Mouse (Mus musculus): ENCODE measurements around the gene Col23a1. TPM values are rescaled to one million over a fixed set of nuclear protein-coding genes. Genes with fewer than 3 reads are reported as not detected.

Col23a1 gene
- 2.7 TPM for polyA plus RNA-seq (2014; fragmentation: Illumina TruSeq; extraction: RNeasy Lipid Tissue Mini Kit (QIAGEN cat#74804); ENCODE audit: low replicate concordance)

DNA sequence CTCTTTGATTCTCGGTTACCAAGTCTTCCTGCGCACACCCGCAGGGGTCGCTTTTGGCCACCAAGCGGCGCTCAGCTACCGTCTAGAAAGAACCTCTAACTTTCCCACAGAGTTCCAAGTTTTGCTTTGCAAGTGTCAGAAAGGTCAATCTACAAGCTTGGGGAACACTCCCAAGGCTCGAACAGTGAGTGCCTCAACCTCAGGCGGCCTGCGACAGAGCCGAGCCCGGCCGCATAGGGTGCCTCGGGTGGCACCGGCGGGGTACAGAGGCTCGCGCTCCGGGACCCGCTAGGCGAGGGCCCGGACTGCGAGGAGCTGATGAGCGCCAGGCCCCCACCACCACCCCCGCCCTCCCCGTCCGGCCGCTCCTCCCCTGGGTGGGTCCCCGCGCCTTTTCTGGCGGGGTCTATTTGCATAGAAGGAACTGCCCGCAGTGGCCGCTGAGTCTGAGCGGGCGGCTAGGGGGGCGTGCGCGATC is at the start of gene Col23a1:
Gene Col23a1 (plus strand): TSS at position 357 of the 478 bp plus-strand sequence.

DNA sequence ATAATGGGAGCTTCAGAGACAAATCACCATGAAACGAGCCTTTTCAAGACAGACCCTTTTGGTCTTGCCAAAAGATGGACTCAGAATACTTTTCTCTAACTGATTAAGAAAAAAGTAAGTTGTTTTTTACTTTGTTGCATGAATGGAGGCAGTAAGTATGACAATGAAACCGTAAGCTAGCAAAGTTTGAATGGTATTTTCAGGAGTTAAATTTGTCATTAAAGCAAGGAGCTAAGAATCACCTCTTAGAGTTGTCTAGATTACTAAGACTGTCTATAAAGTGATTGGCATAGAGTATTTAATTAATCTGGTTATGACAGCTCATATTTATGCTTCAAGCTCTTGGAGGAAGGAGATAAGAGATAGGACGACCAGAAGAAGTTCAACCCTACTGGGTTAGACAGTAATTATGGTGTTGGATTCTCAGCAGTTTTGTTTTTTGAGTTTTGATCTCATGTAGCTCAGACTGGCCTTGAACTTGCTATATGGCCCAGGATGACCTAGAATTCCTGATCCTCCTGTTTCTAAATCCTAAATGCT is 28.0 kb upstream of the Col23a1 start, which contains the start of gene Clk4:
Gene Clk4 (plus strand): TSS at position 51 of the 540 bp plus-strand sequence.

DNA sequence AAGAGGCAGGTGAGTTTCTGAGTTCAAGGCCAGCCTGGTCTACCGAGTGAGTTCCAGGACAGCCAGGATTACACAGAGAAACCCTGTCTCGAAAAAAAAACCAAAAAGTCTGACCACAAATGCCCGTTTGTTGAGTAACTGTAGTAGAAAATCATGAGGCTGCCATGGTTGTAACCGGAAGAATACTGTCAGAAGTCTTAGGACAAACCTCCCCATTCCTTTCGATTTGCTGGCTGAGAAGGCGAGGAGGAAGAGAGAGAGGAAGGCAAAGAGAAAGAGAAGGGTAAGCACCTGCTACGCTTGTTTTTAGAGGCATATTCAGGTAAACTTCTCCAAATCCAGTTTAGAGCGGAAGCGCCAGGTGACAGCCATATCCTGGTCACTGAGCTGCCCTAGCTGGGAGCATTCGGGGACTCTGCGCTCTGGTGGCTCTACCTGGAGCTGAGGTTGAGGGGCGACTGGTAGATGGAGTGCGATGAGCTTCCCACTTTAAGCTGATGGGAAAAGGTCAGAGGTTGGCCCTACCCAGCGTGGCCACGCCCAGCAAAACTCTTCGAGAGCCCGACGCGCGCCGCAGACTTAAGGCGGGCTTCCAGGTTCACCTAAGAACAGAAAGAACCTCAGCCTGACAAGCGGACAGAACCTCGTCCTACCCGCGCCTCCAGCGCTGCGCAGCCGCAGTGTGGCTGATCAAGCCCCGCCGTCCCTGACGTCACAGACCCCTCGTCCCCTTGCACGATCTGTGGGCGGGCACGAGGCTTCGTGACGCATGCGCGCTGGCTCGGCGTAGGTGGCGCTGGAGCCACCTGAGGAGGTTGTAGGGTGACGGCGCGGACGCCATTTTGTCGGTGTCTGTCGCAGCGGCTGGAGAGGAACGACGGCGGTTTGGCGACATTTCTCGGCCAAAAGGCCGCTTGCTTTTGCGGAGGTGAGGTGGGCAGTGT is 27.1 kb upstream of the Col23a1 start, which contains the start of gene BC049762:
Gene BC049762 (minus strand): TSS at position 705 of the 944 bp plus-strand sequence.

DNA sequence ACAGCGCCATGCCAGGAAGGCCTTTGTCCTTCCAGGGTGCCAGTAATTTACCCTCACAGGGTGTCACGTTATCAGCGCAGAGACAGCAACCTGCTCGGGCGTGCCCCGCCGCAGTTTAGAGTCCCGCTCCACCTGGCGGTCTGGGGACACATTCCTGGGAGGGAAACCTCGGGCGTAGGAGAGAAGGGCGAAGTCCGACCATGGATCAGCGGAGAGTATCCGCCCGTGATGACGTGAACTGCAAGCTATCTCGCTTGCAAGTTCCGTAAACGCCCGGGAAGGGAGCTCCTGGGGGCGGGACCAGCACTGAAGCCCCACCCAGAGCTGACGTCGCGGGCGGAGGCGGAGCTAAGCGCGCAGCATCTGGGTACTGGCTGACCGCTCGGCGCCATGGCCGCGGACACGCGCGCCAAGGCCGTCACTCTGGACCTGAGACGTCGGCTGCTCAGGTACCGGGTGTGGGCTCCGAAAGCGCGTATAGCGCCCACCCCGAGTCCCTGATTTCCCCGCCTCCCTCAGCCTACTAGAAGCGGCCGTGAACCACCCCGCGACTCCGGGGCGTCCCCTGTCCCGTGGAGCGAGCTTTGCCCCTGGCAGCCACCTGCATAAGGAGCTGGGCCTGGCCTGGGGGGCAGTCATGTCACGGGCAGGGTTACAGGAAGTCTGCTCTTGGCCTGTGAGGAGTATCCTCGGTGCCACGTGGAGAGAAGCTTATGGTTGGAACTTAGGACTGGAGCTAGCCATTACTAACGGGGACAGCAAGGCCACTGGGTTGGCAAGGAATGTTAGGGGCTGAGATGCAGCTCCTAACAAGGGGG is 294.9 kb downstream of the Col23a1 start, which contains the start of gene Phykpl:
Gene Phykpl (plus strand): TSS at position 327 of the 818 bp plus-strand sequence.

GRCm38 (mm10) chr11:51606447-51607095 is 316.9 kb downstream of the Col23a1 start, which contains the start of gene Hnrnpab:
TSS of gene Hnrnpab (minus strand) at chr11:51606847.

DNA sequence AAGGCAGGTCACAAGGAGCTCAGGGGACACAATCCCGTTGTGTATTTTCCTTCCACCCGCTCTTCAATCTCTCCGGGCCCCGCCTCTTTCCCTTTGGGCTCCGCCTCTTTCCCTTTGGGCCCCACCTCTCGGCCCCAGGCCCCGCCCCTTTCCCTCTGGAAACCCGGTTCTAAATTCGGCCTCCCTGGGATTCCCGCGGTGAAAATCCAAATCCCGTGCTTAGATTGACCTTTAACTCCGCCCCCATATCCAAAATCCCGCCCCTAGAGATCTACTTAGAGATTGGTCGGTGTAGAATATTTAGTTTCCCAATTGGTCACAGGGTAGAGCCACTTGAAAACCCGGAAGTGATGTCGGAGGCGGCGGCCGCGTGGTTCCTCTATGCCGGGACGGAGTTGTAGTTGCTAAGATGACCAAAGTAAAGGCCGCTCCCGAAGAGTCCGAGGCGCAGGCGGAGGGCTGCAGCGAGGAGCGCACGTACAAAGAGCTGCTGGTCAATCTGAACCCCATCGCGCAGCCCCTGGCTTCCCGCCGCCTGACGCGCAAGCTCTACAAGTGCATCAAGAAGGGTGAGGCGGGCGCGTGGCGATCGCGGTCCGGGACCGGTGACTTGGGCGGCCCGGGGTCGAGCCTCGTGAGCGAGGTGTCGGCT is 329.8 kb downstream of the Col23a1 start, which contains the start of gene Nhp2:
Gene Nhp2 (plus strand): TSS at position 327 of the 652 bp plus-strand sequence.

Other genes with a start within 250 kb of the Col23a1 start
- not detected for gene Olfr1375, start 241.8 kb upstream of the Col23a1 start, polyA plus RNA-seq (2014; fragmentation: Illumina TruSeq; extraction: RNeasy Lipid Tissue Mini Kit (QIAGEN cat#74804); ENCODE audit: low replicate concordance)
- 14.6 TPM for gene Zfp354a, start 230.7 kb upstream of the Col23a1 start, polyA plus RNA-seq (2014; fragmentation: Illumina TruSeq; extraction: RNeasy Lipid Tissue Mini Kit (QIAGEN cat#74804); ENCODE audit: low replicate concordance)
- gene Gm12569, start 69.4 kb upstream of the Col23a1 start, polyA plus RNA-seq (2014; fragmentation: Illumina TruSeq; extraction: RNeasy Lipid Tissue Mini Kit (QIAGEN cat#74804); ENCODE audit: low replicate concordance), result not detected
- gene Clk4, start 28.2 kb upstream of the Col23a1 start, polyA plus RNA-seq (2014; fragmentation: Illumina TruSeq; extraction: RNeasy Lipid Tissue Mini Kit (QIAGEN cat#74804); ENCODE audit: low replicate concordance), result 246 TPM
- not detected for gene BC049762, start 26.9 kb upstream of the Col23a1 start, polyA plus RNA-seq (2014; fragmentation: Illumina TruSeq; extraction: RNeasy Lipid Tissue Mini Kit (QIAGEN cat#74804); ENCODE audit: low replicate concordance)